Mouse (Mus musculus): ENCODE data around the gene Il12b. TPM values are rescaled to one million over a fixed set of nuclear protein-coding genes. Genes with fewer than 3 reads are reported as not detected.
"Not testable (repeated sequence)": the region's sequence is repeated elsewhere in the genome, so short reads cannot be mapped to it uniquely, and the experiment has no call there.

The Il12b gene
- total RNA-seq, 1 experiment from 2014 or later: not detected

DNA sequence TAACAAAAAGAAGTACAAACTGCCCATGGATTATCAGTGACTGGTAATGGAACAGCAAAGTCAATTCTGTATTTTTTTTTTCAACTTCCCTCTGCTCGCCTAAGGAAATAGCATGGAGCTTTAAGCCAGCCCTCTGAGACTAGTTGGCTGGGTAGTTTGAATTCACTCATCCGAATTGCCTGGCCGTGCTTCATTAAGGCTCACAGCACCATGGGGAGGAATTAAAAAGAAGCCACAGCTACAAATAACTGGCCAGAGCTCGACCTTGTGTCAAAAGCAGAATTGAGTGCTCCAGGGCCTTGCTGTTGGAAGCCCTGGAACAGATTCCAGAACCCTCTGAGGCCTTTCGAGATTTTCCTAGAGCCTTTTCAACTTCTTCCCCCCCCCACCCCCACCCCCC is 8.8 kb downstream of the Il12b start:
- no peak for ATAC-seq (replicated peaks; ENCODE audit: low read depth, poor library complexity, severe bottlenecking)

DNA sequence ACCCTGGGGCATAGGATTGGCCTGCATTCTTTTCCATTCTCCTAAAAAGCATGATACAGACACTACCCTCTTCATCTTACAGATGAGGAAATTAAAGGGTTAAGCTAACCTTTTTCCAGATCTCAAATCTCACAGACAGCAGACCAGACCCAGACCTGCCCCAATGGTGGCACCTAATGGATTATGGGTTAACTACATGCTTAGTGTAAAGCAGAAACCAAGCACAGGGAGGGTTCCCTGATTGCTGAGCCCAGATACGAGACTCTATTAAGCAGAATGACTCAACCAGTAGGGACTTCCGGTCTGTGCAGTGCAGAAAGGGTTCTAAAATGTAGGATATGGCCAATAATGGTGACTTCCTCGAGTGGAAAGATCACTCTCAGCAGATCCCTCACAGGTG is 10.6 kb downstream of the Il12b start:
- ATAC-seq (replicated peaks; ENCODE audit: low read depth, poor library complexity, severe bottlenecking): 0 out of 2 replicates have a peak, but pooled peaks have one; percentile 55

DNA sequence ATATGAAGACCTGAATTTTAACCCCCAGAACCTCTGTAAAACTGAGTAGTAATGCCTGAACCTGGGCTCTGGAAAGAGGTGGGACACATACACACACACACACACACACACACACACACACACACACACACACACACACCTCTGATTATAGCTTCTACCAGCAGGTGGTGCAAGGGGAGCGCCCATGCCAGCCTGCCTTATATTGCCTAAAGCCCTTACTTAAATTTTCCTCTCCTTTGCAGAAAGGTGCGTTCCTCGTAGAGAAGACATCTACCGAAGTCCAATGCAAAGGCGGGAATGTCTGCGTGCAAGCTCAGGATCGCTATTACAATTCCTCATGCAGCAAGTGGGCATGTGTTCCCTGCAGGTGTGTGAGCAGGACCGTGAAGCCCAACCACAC is 12.4 kb downstream of the Il12b start:
- no peak for ATAC-seq (replicated peaks; ENCODE audit: low read depth, poor library complexity, severe bottlenecking)

DNA sequence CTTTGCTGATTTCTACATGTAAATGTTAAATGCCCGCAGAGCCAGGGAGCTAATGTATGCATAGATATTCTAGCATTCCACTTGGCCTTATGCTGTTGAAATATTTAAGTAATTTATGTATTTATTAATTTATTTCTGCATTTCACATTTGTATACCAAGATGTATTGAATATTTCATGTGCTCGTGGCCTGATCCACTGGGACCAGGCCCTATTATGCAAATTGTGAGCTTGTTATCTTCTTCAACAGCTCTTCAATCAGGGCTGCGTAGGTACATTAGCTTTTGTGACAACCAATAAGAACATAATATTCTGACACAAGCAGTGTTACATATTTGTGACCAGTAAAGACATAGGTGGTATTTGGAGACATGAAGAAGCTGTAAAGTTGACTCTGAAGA is 13.5 kb downstream of the Il12b start:
- no peak for ATAC-seq (replicated peaks; ENCODE audit: low read depth, poor library complexity, severe bottlenecking)

DNA sequence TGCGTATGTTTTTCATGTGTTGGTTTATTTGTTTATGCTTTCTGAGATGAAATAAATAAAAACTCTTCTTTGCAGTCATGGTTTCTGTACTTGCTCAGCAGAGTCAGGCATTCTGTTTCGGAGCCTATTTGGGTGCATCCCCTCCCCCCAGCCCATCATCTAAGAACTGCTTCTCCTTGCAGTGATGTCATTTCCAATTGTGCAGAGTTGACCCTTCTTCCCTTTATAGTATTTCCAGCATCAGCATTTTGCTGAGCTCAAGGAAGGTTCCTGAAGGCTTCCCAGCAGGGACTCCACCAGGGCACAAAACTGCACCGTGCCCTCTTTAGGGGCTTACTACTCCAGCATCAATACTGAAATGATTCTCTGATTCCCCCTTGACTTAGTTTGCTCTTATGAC is 14.7 kb downstream of the Il12b start:
- ATAC-seq (replicated peaks; ENCODE audit: low read depth, poor library complexity, severe bottlenecking): no peak

DNA sequence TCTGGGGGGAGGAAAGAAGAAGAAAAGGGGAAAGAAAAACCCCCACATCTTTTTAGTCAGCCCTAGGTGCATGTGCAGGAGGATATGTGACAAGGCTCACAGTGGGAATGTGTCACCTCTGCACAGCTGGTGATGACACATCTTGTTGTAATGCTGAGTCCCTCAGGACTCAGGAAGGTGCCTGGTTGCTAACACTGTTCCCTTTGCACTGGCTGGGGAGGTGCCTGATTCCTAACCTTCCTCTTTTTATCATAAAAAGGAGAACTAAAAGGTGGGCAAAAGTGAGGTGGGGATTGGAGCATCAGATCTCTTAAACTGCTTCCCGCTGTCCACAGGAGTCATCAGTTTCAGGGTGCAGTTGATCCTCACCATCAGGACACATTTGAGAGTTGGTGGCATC is 17.5 kb downstream of the Il12b start:
- ATAC-seq (replicated peaks; ENCODE audit: low read depth, poor library complexity, severe bottlenecking): peak; percentile 54

DNA sequence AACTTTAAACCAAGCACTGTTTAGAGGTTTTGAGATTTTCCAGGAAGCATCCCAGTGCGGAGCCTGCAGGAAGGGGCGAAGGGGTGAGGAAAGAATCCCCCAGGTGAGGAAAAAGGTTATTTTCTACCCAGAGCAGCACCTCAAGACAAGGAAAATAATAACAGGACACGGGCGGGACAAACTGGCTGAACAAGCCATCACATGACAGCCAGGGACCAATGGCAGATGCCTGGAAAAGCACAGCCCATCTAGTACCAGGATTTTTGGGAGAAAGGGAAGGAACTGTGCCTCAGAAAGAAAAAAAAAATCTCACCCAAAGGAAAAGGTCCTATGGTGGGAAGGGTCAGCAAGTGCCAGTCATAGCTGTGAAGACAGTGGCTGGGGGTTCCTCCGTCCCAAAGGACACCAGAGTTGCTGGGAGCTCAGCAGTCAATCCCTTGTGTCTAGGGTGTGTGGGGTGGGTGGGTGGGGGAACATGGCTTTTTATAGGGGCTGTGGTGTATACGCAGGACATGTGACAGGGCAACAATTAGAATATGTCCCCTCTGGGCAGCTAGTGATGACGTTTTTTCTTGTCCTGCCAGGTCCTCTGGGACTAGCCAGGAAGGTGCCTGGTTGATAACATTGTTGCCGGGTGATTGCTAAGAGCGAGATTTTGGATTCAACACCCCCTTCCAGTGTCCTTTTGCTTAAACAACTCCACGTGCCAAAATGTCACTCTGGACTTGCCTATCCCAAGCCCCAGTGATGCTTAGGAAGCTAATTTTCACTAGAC is 22.7 kb downstream of the Il12b start:
- ATAC-seq (replicated peaks; ENCODE audit: low read depth, poor library complexity, severe bottlenecking): no peak

DNA sequence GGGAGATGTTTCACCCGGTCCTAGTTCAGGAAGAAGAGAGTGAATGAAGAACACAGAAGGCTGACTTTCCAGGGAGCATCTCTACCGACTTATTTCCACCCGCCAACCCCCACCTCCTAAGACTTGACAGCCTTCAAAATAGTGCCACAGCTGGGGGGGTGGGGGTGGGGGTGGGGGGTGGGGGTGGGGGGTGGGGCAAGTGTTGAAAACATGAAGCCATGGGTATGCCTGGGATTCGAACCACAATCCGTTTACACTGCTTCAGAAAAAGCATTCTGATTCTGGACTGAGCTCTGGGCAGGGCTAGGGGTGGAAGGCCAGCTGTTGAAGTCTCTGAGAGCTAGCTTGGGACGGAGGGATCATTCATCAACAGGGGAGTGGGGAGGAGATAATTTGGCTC is 23.4 kb downstream of the Il12b start:
- ATAC-seq (replicated peaks; ENCODE audit: low read depth, poor library complexity, severe bottlenecking): no peak

DNA sequence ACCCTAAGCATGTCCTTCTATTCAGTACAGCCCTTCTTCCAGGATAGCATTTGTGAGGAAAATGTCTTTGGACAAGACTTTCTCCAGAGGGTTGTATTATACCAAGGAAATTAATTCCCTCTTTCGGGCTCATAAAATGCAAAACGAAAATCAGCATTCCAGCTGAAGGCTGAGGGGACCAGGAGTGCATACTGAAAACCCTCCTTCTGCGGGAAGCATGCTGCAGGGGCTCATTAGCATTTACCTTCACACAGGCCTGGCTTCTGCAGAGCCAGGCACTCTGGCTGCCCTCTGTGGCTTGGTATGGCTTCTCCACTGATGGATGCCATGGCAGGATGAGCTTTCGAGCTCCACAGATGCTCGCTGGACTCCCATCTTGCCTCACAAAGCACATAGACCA is 24.1 kb downstream of the Il12b start:
- no peak for ATAC-seq (replicated peaks; ENCODE audit: low read depth, poor library complexity, severe bottlenecking)

DNA sequence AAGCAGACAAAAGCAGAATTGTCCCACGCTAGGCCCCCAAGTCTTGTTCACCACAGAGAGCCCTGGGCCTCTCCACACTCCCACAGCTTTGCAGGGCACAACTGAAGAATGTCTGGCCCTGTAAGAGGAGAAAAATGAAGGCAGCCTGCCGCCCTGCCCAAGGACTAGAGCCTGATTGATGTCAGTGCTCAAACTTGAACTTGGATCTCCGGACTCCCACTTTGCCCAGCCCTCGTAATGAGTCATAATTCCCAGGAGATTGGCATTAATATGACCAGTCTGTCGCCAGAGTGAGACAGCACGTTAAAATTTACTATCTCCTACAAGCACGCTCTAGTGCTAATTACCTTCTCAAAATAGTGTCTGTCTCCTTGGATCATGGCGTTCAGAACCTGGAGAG is 25.1 kb downstream of the Il12b start:
- ATAC-seq (replicated peaks; ENCODE audit: low read depth, poor library complexity, severe bottlenecking): no peak

DNA sequence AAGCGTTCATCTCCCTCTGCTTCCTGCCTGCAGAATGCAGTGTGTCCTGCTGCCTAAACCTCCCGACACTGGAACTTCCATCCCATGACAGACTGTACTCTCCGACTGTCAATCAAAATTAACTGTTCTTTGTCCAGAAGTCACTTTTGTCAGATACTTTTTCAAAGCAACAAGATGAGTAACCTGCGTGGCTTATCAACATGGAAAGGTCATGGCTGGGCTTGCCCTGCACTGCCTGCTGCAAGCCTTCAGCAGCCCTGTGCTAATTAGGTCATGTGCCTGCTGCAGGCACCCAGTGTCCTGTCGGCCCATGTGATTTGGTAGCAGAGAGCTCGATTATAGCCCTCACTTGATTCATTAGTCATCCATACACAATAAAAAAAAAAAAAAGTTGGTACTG is 25.8 kb downstream of the Il12b start:
- no peak for ATAC-seq (replicated peaks; ENCODE audit: low read depth, poor library complexity, severe bottlenecking)

DNA sequence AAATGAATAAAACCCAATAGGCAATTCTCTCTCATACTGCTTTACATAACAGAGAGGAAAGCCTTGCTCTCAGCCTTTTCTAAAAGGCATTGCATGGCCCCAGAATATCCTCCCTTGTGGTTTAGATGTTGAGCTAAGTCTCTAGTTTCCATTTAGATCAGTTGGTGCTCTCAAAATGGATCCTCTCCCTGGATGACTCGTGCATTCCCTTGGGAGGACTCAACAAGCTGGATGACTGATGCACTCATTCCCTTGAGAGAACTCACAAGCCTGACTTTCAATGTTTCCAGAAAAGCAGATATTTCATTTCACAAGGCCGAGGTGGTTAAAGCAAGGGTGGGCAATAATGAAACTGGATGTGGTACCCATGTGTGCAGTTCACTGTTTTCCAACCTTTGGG is 28.1 kb downstream of the Il12b start:
- ATAC-seq (replicated peaks; ENCODE audit: low read depth, poor library complexity, severe bottlenecking): no peak

DNA sequence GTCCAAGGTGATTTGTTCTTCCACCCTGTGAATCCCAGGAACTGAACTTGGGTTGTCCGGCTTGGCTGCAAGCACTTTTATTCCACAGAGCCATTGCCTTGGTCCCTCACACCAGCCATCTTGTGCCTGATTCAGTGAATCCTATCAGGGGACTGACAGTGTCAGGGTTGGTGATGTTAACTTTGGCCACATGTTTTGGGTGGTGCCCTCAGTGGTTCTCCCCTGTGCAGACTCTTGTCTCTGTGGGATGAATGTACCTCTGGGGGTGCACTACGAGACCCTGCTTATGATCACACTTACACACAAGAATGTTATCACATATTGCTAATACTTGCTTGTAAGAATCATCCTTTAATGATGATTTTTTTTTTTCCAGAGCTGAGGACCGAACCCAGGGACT is 30.2 kb downstream of the Il12b start:
- no peak for ATAC-seq (replicated peaks; ENCODE audit: low read depth, poor library complexity, severe bottlenecking)

DNA sequence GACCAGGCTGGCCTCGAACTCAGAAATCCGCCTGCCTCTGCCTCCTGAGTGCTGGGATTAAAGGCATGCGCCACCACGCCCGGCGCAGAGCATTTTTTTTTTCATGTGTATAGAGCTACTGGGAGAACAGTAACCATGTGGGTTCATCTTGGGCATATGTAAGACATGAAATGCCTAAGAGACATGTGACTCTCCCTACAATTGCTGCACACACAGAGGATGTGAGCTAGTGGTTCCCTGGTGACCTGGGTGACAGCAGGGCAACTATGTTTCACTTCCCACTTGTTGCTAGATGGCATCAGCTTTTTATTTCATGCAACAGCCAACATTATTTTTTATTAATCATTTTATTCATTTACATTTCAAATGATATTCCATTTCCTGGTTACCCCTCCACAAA is 37.9 kb downstream of the Il12b start:
- ATAC-seq (replicated peaks; ENCODE audit: low read depth, poor library complexity, severe bottlenecking): peak; percentile 84

DNA sequence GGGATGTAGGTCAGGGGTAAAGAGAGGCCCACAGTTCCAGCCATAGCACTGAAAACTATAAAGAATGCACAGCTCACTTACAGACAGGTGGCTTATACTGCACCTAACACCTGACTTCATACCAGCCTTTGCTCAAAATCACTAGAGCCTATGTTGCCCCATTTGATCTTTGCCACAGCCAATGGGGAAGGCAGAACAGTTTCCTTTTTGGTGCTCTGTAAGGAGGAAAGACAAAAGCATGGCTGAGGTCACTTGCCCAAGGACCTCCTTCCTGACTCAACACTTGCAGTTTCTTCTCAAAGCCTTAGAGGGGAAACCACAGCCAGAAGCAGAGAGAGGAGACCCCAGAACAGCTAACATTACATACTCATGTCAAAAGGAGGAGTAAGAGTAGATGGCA is 51.2 kb downstream of the Il12b start:
- no peak for ATAC-seq (replicated peaks; ENCODE audit: low read depth, poor library complexity, severe bottlenecking)

DNA sequence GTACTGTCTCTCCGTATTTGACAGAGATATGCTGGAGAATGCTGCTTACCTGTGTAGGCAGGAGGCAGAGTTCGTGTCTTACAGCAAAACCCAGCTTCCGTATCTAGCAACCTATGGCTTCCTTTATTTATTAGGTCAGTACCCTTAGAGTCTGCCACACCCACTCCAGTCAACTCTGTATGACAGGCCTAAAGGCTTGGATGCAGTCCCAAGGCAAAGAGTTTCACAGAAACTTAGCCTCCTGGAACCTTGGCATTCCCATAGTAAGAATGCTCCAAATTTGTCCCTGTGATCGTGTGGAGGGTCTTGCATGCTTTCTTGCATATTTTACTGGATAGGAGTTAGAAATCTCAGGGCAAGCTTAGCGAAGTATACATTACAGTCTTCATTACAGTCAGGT is 52.2 kb downstream of the Il12b start:
- ATAC-seq (replicated peaks; ENCODE audit: low read depth, poor library complexity, severe bottlenecking): not testable (repeated sequence)

DNA sequence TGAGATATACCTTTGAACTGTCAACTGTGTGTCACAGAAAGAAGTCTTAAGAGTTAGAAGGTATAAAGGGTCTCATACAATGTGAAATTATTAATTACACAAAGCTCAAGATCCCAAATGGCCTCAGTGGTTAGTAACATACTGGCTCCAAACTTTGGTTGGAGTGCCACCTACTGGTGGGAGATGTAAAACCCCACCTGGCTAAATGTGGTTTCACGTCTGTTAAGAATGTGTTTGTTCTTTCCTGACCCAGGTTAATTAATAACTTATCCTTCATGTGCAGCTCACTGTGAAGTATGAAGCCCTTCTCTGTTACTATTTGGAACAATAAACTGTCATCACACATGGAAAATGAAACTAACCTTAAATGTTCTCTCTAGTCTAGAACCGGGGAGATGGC is 53.6 kb downstream of the Il12b start:
- peak; percentile 82 for ATAC-seq (replicated peaks; ENCODE audit: low read depth, poor library complexity, severe bottlenecking)

DNA sequence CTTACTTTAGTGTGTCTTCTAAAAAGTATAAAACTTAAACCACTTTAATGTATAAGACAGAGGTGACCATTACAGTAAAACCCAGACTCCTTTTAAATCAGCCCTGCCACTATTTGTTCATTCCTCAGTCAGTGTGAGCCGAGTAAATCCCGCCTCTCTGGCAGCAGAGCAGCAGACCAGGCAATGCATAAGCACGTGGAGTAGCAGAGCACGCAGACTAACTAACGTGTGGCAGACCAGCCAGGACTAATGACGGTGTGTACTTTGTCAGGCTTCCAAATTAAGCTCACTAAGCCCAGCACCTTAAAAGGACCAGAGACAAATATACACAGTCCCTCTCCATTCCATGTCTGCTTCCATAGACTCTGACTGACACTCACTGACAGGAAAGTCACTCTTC is 61.6 kb downstream of the Il12b start:
- ATAC-seq (replicated peaks; ENCODE audit: low read depth, poor library complexity, severe bottlenecking): 0 out of 2 replicates have a peak, but pooled peaks have one; percentile 36

Measured in common myeloid progenitor, adult 5-6 weeks (primary cell).